Mouse (Mus musculus) hindbrain, embryonic 15.5 days (tissue): ENCODE results near the gene Cst13. TPM values are rescaled to one million over a fixed set of nuclear protein-coding genes. Genes with fewer than 3 reads are reported as not detected.

ENCODE experiments used
- ATAC-seq: fragments of 200-750 bp; cut with Nextera tagmentation; 2 replicates; pipeline ENCODE4 v1.8.0; 2017; ENCODE audit warnings: low read depth, moderate number of reproducible peaks, moderate TSS enrichment; ENCODE audit not compliant: low FRiP score
- H3K27ac ChIP-seq: fragments of 300-500 bp; sonication (generic); replicated peaks from 2 replicates; pipeline ENCODE4 v1.5.1; 2015; ENCODE audit warnings: mild to moderate bottlenecking, inconsistent platforms
- H3K27me3 ChIP-seq: fragments of 300-500 bp; sonication (generic); 2 replicates; pipeline ENCODE4 v1.6.1; 2015; ENCODE audit warnings: control low read depth, inconsistent platforms
- H3K36me3 ChIP-seq: fragments of 300-500 bp; sonication (generic); 2 replicates; pipeline ENCODE4 v1.6.1; 2015; ENCODE audit warnings: control low read depth, inconsistent platforms
- H3K4me1 ChIP-seq: fragments of 300-500 bp; sonication (generic); replicated peaks from 2 replicates; pipeline ENCODE4 v1.6.1; 2015; ENCODE audit warnings: control low read depth, inconsistent platforms
- H3K4me2 ChIP-seq: fragments of 300-500 bp; sonication (generic); 2 replicates; pipeline ENCODE4 v1.6.1; 2015; ENCODE audit warnings: moderate library complexity, mild to moderate bottlenecking, inconsistent platforms
- H3K4me3 ChIP-seq: fragments of 300-500 bp; sonication (generic); 2 replicates; pipeline ENCODE4 v1.5.1; 2015; ENCODE audit warnings: mild to moderate bottlenecking, inconsistent platforms
- H3K9ac ChIP-seq: fragments of 300-500 bp; sonication (generic); 2 replicates; pipeline ENCODE4 v1.6.1; 2015; ENCODE audit warnings: inconsistent platforms
- H3K9me3 ChIP-seq: fragments of 300-500 bp; sonication (generic); 2 replicates; pipeline ENCODE4 v1.6.1; 2016; ENCODE audit warnings: control low read depth, inconsistent platforms
- WGBS: fragments of 180-500 bp; shearing (Covaris S2); methylation state at CpG from one replicate; pipeline ENCODE4 v1.1.7; 2015; 5-methylcytosine and 5-hydroxymethylcytosine counted together
- polyA plus RNA-seq: library from polyadenylated mRNA; unstranded; fragments of >200 nt; fragmentation: Nextera tagmentation; extraction: Ambion mirVana; gene quantifications from 2 replicates; pipeline ENCODE4 v1.2.1, GENCODE M21; 2015

The Cst13 gene
- polyA plus RNA-seq, 1 experiment from 2014 or later = not detected

GRCm38 (mm10) chr2:148856630-148857400, 36.9 kb downstream of the Cst13 start:
- Histone ChIP-seq H3K36me3 (no peaks in the 10 kb centered on the region), H3K9ac (no peak overlapping the region), H3K4me1 (no peaks in the 10 kb centered on the region), H3K27ac (no peak overlapping the region), H3K4me3 (no peak overlapping the region), H3K9me3 (no peaks in the 10 kb centered on the region), H3K4me2 (no peak overlapping the region), H3K27me3 (no peaks in the 10 kb centered on the region)
- ATAC-seq = no peak
- WGBS = 79% methylated on average over 8 of the region's 8 CpGs

GRCm38 (mm10) chr2:148857506-148857905, 37.6 kb downstream of the Cst13 start:
- WGBS = 88% methylated on average over 4 of the region's 4 CpGs
- Histone ChIP-seq H3K4me2 (no peak overlapping the region), H3K4me3 (no peak overlapping the region), H3K36me3 (no peaks in the 10 kb centered on the region), H3K4me1 (no peaks in the 10 kb centered on the region), H3K9ac (no peak overlapping the region), H3K27me3 (no peaks in the 10 kb centered on the region), H3K9me3 (no peaks in the 10 kb centered on the region), H3K27ac (no peak overlapping the region)
- ATAC-seq = no peak

GRCm38 (mm10) chr2:148860993-148861392, 41.1 kb downstream of the Cst13 start:
- Histone ChIP-seq H3K4me2 (no peak overlapping the region), H3K27ac (no peak overlapping the region), H3K9me3 (no peaks in the 10 kb centered on the region), H3K4me3 (no peak overlapping the region), H3K27me3 (no peaks in the 10 kb centered on the region), H3K36me3 (no peaks in the 10 kb centered on the region), H3K4me1 (no peaks in the 10 kb centered on the region), H3K9ac (no peak overlapping the region)
- 84% methylated on average over 4 of the region's 4 CpGs for WGBS
- ATAC-seq = no peak

- H3K9ac ChIP-seq = no peak overlapping the region
- no peaks in the 10 kb centered on the region for H3K36me3 ChIP-seq
- H3K27ac ChIP-seq = no peak overlapping the region
- no peak overlapping the region for H3K4me2 ChIP-seq
- no peaks in the 10 kb centered on the region for H3K27me3 ChIP-seq
- no peak for ATAC-seq
- no peaks in the 10 kb centered on the region for H3K9me3 ChIP-seq
- no peaks in the 10 kb centered on the region for H3K4me1 ChIP-seq
- no peak overlapping the region for H3K4me3 ChIP-seq
These were observed 41.8 kb downstream of the Cst13 start for GRCm38 (mm10) chr2:148861693-148862092.

- Histone ChIP-seq H3K9me3 (no peaks in the 10 kb centered on the region), H3K9ac (no peak within 1 kb of the TSS), H3K36me3 (no peaks in the 10 kb centered on the region; the same call in 1 of the 2 replicates), H3K4me1 (no peaks in the 10 kb centered on the region), H3K27me3 (no peaks in the 10 kb centered on the region), H3K27ac (no peak within 1 kb of the TSS), H3K4me3 (no peak within 1 kb of the TSS), H3K4me2 (no peak within 1 kb of the TSS)
- 83% methylated on average over 2 of the region's 2 CpGs for WGBS
- ATAC-seq = no peak
These were observed 45.1 kb downstream of the Cst13 start, which contains the start of gene 9230104L09Rik for GRCm38 (mm10) chr2:148864966-148865365. 9230104L09Rik (minus strand) TSS chr2:148865038.

GRCm38 (mm10) chr2:148868959-148869358, 49.1 kb downstream of the Cst13 start:
- WGBS = 82% methylated on average over 1 of the region's 1 CpGs
- Histone ChIP-seq H3K9me3 (no peaks in the 10 kb centered on the region), H3K4me2 (no peak overlapping the region), H3K4me3 (no peak overlapping the region), H3K9ac (no peak overlapping the region), H3K27ac (no peak overlapping the region), H3K36me3 (peaks cover 16% of the 10 kb centered on the region), H3K4me1 (peaks cover 18% of the 10 kb centered on the region), H3K27me3 (no peaks in the 10 kb centered on the region)
- no peak for ATAC-seq

- Histone ChIP-seq H3K9ac (no peak overlapping the region), H3K9me3 (no peaks in the 10 kb centered on the region), H3K4me2 (no peak overlapping the region), H3K27ac (no peak overlapping the region), H3K4me1 (peaks cover 26% of the 10 kb centered on the region), H3K27me3 (no peaks in the 10 kb centered on the region), H3K4me3 (no peak overlapping the region), H3K36me3 (peaks cover 16% of the 10 kb centered on the region)
- 86% methylated on average over 3 of the region's 3 CpGs for WGBS
- no peak for ATAC-seq
These were observed 50.6 kb downstream of the Cst13 start for GRCm38 (mm10) chr2:148870526-148870925.

- Histone ChIP-seq H3K4me1 (peaks cover 30% of the 10 kb centered on the region), H3K9me3 (no peaks in the 10 kb centered on the region), H3K4me2 (peak overlapping the region; percentile 92), H3K27me3 (no peaks in the 10 kb centered on the region), H3K4me3 (peak overlapping the region; percentile 81), H3K36me3 (peaks cover 16% of the 10 kb centered on the region), H3K27ac (no peak overlapping the region), H3K9ac (no peak overlapping the region)
- 80% methylated on average over 4 of the region's 4 CpGs for WGBS
- ATAC-seq = no peak
These were observed 53.0 kb downstream of the Cst13 start for GRCm38 (mm10) chr2:148872860-148873259.

- Histone ChIP-seq H3K9me3 (no peaks in the 10 kb centered on the region), H3K4me2 (peak overlapping the region; percentile 92), H3K4me3 (peak overlapping the region; percentile 81), H3K27me3 (no peaks in the 10 kb centered on the region), H3K4me1 (peaks cover 30% of the 10 kb centered on the region), H3K27ac (peak overlapping the region; percentile 87), H3K36me3 (peaks cover 16% of the 10 kb centered on the region), H3K9ac (peak overlapping the region; percentile 80)
- no peak for ATAC-seq
- 49% methylated on average over 3 of the region's 3 CpGs for WGBS
These were observed 54.3 kb downstream of the Cst13 start for GRCm38 (mm10) chr2:148874224-148874616.

- Histone ChIP-seq H3K27ac (peak overlapping the region; percentile 87), H3K27me3 (no peaks in the 10 kb centered on the region), H3K36me3 (peaks cover 16% of the 10 kb centered on the region), H3K4me1 (peaks cover 30% of the 10 kb centered on the region), H3K4me3 (peak overlapping the region; percentile 81), H3K9me3 (no peaks in the 10 kb centered on the region), H3K9ac (peak overlapping the region; percentile 80), H3K4me2 (peak overlapping the region; percentile 92)
- under 1% methylated on average over 34 of the region's 34 CpGs for WGBS
- ATAC-seq = peak; percentile 77
These were observed 54.9 kb downstream of the Cst13 start for GRCm38 (mm10) chr2:148874617-148875334.

GRCm38 (mm10) chr2:148875335-148875811, 55.5 kb downstream of the Cst13 start, which contains the start of gene Cst3:
Cst3 (minus strand) TSS chr2:148875692.
- peak within 1 kb of the TSS; percentile 87 for H3K27ac ChIP-seq
- peaks cover 30% of the 10 kb centered on the region for H3K4me1 ChIP-seq
- peak; percentile 96 for ATAC-seq
- H3K36me3 ChIP-seq = peaks cover 15% of the 10 kb centered on the region
- H3K4me3 ChIP-seq = peak within 1 kb of the TSS; percentile 81
- peak within 1 kb of the TSS; percentile 92 for H3K4me2 ChIP-seq
- H3K9ac ChIP-seq = peak within 1 kb of the TSS; percentile 80
- H3K27me3 ChIP-seq = no peaks in the 10 kb centered on the region
- 1% methylated on average over 18 of the region's 19 CpGs for whole genome bisulfite sequencing
- no peaks in the 10 kb centered on the region for H3K9me3 ChIP-seq
